Mouse (Mus musculus): ENCODE measurements around the gene Pitpnm3. TPM values are rescaled to one million over a fixed set of nuclear protein-coding genes. Genes with fewer than 3 reads are reported as not detected.

The Pitpnm3 gene
- polyA plus RNA-seq, 1 experiment from 2014 or later, result 0.89 TPM

DNA sequence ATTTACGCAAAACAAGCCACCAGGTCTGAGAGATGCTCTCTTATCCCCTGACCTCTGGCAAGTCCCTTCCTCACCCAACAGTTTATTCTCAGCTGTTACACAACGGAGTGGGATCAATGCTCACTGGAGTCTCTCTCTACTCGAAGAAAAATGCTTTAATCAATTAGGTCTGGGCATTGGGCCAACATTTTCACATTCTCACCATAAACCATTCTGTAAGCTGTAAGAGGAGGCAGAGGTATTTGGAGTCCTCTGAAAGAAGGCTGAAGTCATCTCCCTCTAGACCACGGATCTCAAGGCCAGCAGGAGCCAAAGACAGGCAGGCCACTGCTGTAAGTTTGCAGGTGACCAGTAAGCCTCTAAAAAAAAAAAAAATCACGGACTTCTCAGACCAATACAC is 125.2 kb downstream of the Pitpnm3 start:
- peaks cover 14% of the 10 kb centered on the region; the same call in 1 of the 2 replicates for H3K4me1 ChIP-seq (ENCODE audit: control insufficient read depth, insufficient read depth, low read length)
- H3K27ac ChIP-seq (replicated peaks; ENCODE audit: low read depth, low read length), result peak overlapping the region; percentile 12; the same call in 1 of the 2 replicates
- H3K4me2 ChIP-seq (ENCODE audit: low read depth, low read length), result no peak overlapping the region
- no peak overlapping the region for H3K9ac ChIP-seq (ENCODE audit: low read depth, low read length)
- H3K9me3 ChIP-seq (ENCODE audit: control insufficient read depth, low read length), result no peaks in the 10 kb centered on the region
- peak; percentile 59; the same call in 1 of the 2 replicates for ATAC-seq (ENCODE audit: low read depth)
- H3K36me3 ChIP-seq (ENCODE audit: control insufficient read depth, insufficient read depth, low read length), result no peaks in the 10 kb centered on the region
- no peaks in the 10 kb centered on the region for H3K27me3 ChIP-seq (replicated peaks; ENCODE audit: control insufficient read depth, insufficient read depth, low read length)
- DNase-seq (ENCODE audit: low spot score), result peak; percentile 83
- 22% methylated on average over 5 of the region's 5 CpGs for WGBS
- no peak overlapping the region for H3K4me3 ChIP-seq (ENCODE audit: low read depth, low read length)

DNA sequence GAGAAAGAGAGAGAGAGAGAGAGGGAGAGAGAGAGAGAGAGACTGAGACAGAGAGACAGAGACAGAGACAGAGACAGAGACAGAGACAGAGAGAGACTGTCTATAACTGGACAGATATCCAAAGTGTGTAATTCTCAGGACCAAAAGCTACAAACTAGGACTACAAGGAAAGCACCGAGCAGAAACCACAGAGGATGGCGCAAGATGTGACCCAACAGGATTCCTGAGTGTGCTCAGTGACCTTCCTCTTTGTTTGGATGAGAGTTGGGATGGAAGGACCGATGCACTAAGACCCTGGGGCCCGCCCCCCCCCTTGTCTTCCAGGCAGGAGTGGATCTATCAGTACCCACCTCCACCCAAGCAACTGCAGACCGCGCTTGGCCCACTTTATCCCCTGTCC is 130.0 kb downstream of the Pitpnm3 start:
- 89% methylated on average over 6 of the region's 6 CpGs for WGBS
- no peak for ATAC-seq (ENCODE audit: low read depth)
- no peak overlapping the region for H3K4me3 ChIP-seq (ENCODE audit: low read depth, low read length)

DNA sequence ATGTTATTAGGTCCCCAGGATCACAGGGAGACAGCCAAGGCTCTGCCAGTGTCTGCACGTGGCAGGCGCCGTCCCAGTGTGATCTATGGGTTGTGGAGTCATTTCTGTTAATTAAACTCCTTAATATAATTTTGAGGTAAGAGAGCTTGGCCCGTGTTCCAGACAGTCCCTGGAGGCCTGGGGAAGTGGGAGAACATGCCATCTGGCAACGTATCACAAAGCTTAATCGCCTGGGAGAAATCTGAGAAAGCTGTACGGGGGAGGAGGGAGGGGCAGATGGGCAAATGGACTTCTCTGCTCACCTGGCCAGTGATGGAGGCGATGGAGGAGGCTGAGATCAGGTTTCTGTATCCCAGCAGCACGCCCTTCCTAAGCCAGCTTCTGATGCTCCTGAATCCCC is 132.4 kb downstream of the Pitpnm3 start:
- no peak overlapping the region for H3K27ac ChIP-seq (replicated peaks; ENCODE audit: low read depth, low read length)
- 30% methylated on average over 9 of the region's 9 CpGs for WGBS
- no peak overlapping the region for H3K4me2 ChIP-seq (ENCODE audit: low read depth, low read length)
- no peaks in the 10 kb centered on the region for H3K9me3 ChIP-seq (ENCODE audit: control insufficient read depth, low read length)
- H3K4me1 ChIP-seq (ENCODE audit: control insufficient read depth, insufficient read depth, low read length), result no peaks in the 10 kb centered on the region
- peak; percentile 60 for DNase-seq (ENCODE audit: low spot score)
- no peak overlapping the region for H3K4me3 ChIP-seq (ENCODE audit: low read depth, low read length)
- H3K36me3 ChIP-seq (ENCODE audit: control insufficient read depth, insufficient read depth, low read length), result no peaks in the 10 kb centered on the region
- no peaks in the 10 kb centered on the region for H3K27me3 ChIP-seq (replicated peaks; ENCODE audit: control insufficient read depth, insufficient read depth, low read length)
- ATAC-seq (ENCODE audit: low read depth), result peak; percentile 82
- no peak overlapping the region for H3K9ac ChIP-seq (ENCODE audit: low read depth, low read length)

More for the DNA sequence above, 130.0 kb downstream of the Pitpnm3 start:
- no peak overlapping the region for H3K27ac ChIP-seq (replicated peaks; ENCODE audit: low read depth, low read length)
- no peaks in the 10 kb centered on the region for H3K27me3 ChIP-seq (replicated peaks; ENCODE audit: control insufficient read depth, insufficient read depth, low read length)
- H3K9me3 ChIP-seq (ENCODE audit: control insufficient read depth, low read length), result no peaks in the 10 kb centered on the region
- no peak overlapping the region for H3K9ac ChIP-seq (ENCODE audit: low read depth, low read length)
- peaks cover 4% of the 10 kb centered on the region; the same call in 1 of the 2 replicates for H3K4me1 ChIP-seq (ENCODE audit: control insufficient read depth, insufficient read depth, low read length)
- DNase-seq (ENCODE audit: low spot score), result no peak
- H3K36me3 ChIP-seq (ENCODE audit: control insufficient read depth, insufficient read depth, low read length), result no peaks in the 10 kb centered on the region
- no peak overlapping the region for H3K4me2 ChIP-seq (ENCODE audit: low read depth, low read length)

DNA sequence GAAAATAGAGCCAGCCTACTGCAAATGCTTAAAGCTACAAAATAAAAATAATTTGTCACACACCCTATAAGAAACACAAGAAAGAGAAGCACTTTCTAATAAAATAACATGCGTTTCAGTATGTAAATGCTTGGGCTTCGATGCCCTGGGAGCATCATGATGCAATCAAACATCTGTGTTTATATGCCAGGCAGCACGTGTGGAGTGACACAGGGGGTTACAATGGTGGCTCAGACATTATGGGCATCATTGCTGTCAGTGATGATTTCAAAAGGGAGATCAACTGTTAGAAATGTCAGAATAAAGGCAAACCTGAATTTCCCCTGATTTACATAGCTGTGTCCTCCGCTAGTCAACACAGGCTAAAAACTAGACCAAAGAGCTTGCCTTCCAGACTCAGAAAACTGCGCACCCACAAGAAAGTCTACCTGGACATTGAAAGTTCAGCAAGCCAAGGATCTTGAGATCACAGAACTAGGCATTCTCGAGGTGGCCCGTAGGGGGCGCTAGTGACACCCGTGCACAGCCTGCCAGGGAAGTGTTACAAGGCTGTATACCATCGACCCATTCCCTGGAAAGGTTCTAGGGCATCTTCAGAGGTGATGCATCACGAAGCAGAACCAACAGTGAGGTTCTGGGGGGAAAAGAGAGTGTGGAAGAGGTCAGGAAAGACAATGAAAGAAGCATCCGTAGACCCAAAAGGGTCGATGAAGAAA is 133.3 kb downstream of the Pitpnm3 start:
- H3K4me1 ChIP-seq (ENCODE audit: control insufficient read depth, insufficient read depth, low read length), result no peaks in the 10 kb centered on the region
- no peak overlapping the region for H3K27ac ChIP-seq (replicated peaks; ENCODE audit: low read depth, low read length)
- no peak overlapping the region for H3K9ac ChIP-seq (ENCODE audit: low read depth, low read length)
- 47% methylated on average over 13 of the region's 13 CpGs for WGBS
- DNase-seq (ENCODE audit: low spot score), result no peak
- no peak overlapping the region for H3K4me2 ChIP-seq (ENCODE audit: low read depth, low read length)
- H3K9me3 ChIP-seq (ENCODE audit: control insufficient read depth, low read length), result no peaks in the 10 kb centered on the region
- no peak for ATAC-seq (ENCODE audit: low read depth)
- no peak overlapping the region for H3K4me3 ChIP-seq (ENCODE audit: low read depth, low read length)
- no peaks in the 10 kb centered on the region for H3K27me3 ChIP-seq (replicated peaks; ENCODE audit: control insufficient read depth, insufficient read depth, low read length)
- no peaks in the 10 kb centered on the region for H3K36me3 ChIP-seq (ENCODE audit: control insufficient read depth, insufficient read depth, low read length)

DNA sequence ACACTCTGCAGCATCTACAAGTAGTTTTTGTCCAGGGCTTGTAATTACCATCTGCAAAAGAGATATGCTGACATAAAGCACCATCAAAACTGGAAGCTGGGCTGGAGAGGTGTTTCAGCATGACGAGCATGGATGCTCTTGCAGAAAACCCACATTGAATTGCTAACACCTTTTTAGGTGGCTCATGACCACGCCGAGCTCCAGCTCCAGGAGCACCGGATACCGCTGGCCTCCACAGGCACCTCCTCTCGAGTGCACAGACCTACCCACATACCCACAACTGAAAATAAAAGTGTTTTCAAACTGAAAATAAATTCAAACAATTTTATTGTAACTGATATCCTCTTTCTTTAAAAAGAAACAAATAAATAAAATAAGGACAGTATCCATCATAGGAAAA is 135.4 kb downstream of the Pitpnm3 start:
- 86% methylated on average over 6 of the region's 6 CpGs for WGBS
- H3K36me3 ChIP-seq (ENCODE audit: control insufficient read depth, insufficient read depth, low read length), result no peaks in the 10 kb centered on the region
- H3K4me2 ChIP-seq (ENCODE audit: low read depth, low read length), result no peak overlapping the region
- H3K4me3 ChIP-seq (ENCODE audit: low read depth, low read length), result no peak overlapping the region
- no peak overlapping the region for H3K9ac ChIP-seq (ENCODE audit: low read depth, low read length)
- peaks cover 9% of the 10 kb centered on the region; the same call in 1 of the 2 replicates for H3K4me1 ChIP-seq (ENCODE audit: control insufficient read depth, insufficient read depth, low read length)
- H3K9me3 ChIP-seq (ENCODE audit: control insufficient read depth, low read length), result no peaks in the 10 kb centered on the region; the same call in 1 of the 2 replicates
- H3K27me3 ChIP-seq (replicated peaks; ENCODE audit: control insufficient read depth, insufficient read depth, low read length), result no peaks in the 10 kb centered on the region
- no peak overlapping the region for H3K27ac ChIP-seq (replicated peaks; ENCODE audit: low read depth, low read length)
- no peak for DNase-seq (ENCODE audit: low spot score)
- no peak for ATAC-seq (ENCODE audit: low read depth)

Other genes starting within 250 kb of the Pitpnm3 start
- gene Aipl1, start 98.3 kb downstream of the Pitpnm3 start, polyA plus RNA-seq (2014; fragmentation: Nextera tagmentation; extraction: Ambion mirVana), result 0.11 and 0.42 TPM in 2 replicates
- 77.9 and 92.6 TPM in 2 replicates for gene Pimreg, start 93.7 kb downstream of the Pitpnm3 start, polyA plus RNA-seq (2014; fragmentation: Nextera tagmentation; extraction: Ambion mirVana)
- 0.13 and 0.15 TPM in 2 replicates for gene Gm43951, start 71.1 kb upstream of the Pitpnm3 start, polyA plus RNA-seq (2014; fragmentation: Nextera tagmentation; extraction: Ambion mirVana)
- gene 4933427D14Rik, start 71.7 kb upstream of the Pitpnm3 start, polyA plus RNA-seq (2014; fragmentation: Nextera tagmentation; extraction: Ambion mirVana), result 9.0 and 11.8 TPM in 2 replicates
- 197 and 203 TPM in 2 replicates for gene Txndc17, start 71.8 kb upstream of the Pitpnm3 start, polyA plus RNA-seq (2014; fragmentation: Nextera tagmentation; extraction: Ambion mirVana)
- gene Med31, start 79.8 kb upstream of the Pitpnm3 start, polyA plus RNA-seq (2014; fragmentation: Nextera tagmentation; extraction: Ambion mirVana), result 40.6 and 42.0 TPM in 2 replicates
- 8.3 and 14.0 TPM in 2 replicates for gene Slc13a5, start 131.4 kb upstream of the Pitpnm3 start, polyA plus RNA-seq (2014; fragmentation: Nextera tagmentation; extraction: Ambion mirVana)
- 3.2 TPM in 2 replicates for gene Xaf1, start 165.9 kb upstream of the Pitpnm3 start, polyA plus RNA-seq (2014; fragmentation: Nextera tagmentation; extraction: Ambion mirVana)
- not detected in 2 replicates for gene Fbxo39, start 178.7 kb upstream of the Pitpnm3 start, polyA plus RNA-seq (2014; fragmentation: Nextera tagmentation; extraction: Ambion mirVana)
- 6.2 and 12.5 TPM in 2 replicates for gene Tekt1, start 226.7 kb upstream of the Pitpnm3 start, polyA plus RNA-seq (2014; fragmentation: Nextera tagmentation; extraction: Ambion mirVana)